Mouse (Mus musculus) right cerebral cortex, adult 18-20 months (tissue): Measurements from ENCODE around the gene Olfr287.

Experiments used
- DNase-seq: peaks from one replicate; pipeline ENCODE4 v3.0.0; 2022; ENCODE audit warnings: mixed read lengths

Olfr287 gene

GRCm38 (mm10) chr15:98220877-98221276 lies at the start of gene Olfr287, which contains the start of gene Gm44579:
TSS of gene Olfr287 (minus strand) at chr15:98221056.
TSS of gene Gm44579 (minus strand) at chr15:98220977.
- peak; percentile 9 for DNase-seq

- DNase-seq = no peak
These were observed 36.9 kb upstream of the Olfr287 start for GRCm38 (mm10) chr15:98257776-98258175.

GRCm38 (mm10) chr15:98257193-98257592 lies 36.3 kb upstream of the Olfr287 start, which contains the start of gene H1fnt:
TSS of gene H1fnt (minus strand) at chr15:98257293.
- DNase-seq = no peak

- no peak for DNase-seq
These were observed 35.4 kb upstream of the Olfr287 start for GRCm38 (mm10) chr15:98256271-98256670.

GRCm38 (mm10) chr15:98235442-98235841 lies 14.6 kb upstream of the Olfr287 start:
- DNase-seq = no peak

GRCm38 (mm10) chr15:98234350-98234749 lies 13.5 kb upstream of the Olfr287 start, which contains the start of gene Olfr286:
TSS of gene Olfr286 (minus strand) at chr15:98234450.
- no peak for DNase-seq

GRCm38 (mm10) chr15:98226096-98226495 lies 5.2 kb upstream of the Olfr287 start:
- no peak for DNase-seq

- DNase-seq = no peak
These were observed 4.8 kb upstream of the Olfr287 start for GRCm38 (mm10) chr15:98225610-98226009.

- no peak for DNase-seq
These were observed 1.5 kb upstream of the Olfr287 start for GRCm38 (mm10) chr15:98222377-98222776.

- DNase-seq = no peak
These were observed 6.7 kb downstream of the Olfr287 start for GRCm38 (mm10) chr15:98214130-98214529.

- DNase-seq = no peak
These were observed 7.5 kb downstream of the Olfr287 start for GRCm38 (mm10) chr15:98213336-98213870.

GRCm38 (mm10) chr15:98209676-98210075 lies 11.2 kb downstream of the Olfr287 start:
- DNase-seq = no peak

GRCm38 (mm10) chr15:98195442-98195841 lies 25.4 kb downstream of the Olfr287 start, which contains the start of gene Olfr288:
TSS of gene Olfr288 (minus strand) at chr15:98195542.
- DNase-seq = no peak

GRCm38 (mm10) chr15:98184456-98184855 lies 36.4 kb downstream of the Olfr287 start:
- DNase-seq = no peak

- no peak for DNase-seq
These were observed 38.8 kb downstream of the Olfr287 start for GRCm38 (mm10) chr15:98181856-98182570.

GRCm38 (mm10) chr15:98181132-98181711 lies 39.6 kb downstream of the Olfr287 start:
- peak; percentile 97 for DNase-seq

- DNase-seq = no peak
These were observed 40.2 kb downstream of the Olfr287 start for GRCm38 (mm10) chr15:98180567-98181131.

- DNase-seq = no peak
These were observed 43.5 kb downstream of the Olfr287 start for GRCm38 (mm10) chr15:98177320-98177719.

GRCm38 (mm10) chr15:98173821-98174220 lies 47.0 kb downstream of the Olfr287 start:
- DNase-seq = peak; percentile 87

GRCm38 (mm10) chr15:98172113-98172512 lies 48.7 kb downstream of the Olfr287 start:
- no peak for DNase-seq

- no peak for DNase-seq
These were observed 49.9 kb downstream of the Olfr287 start for GRCm38 (mm10) chr15:98170917-98171316.

GRCm38 (mm10) chr15:98170365-98170764 lies 50.5 kb downstream of the Olfr287 start:
- peak; percentile 82 for DNase-seq

GRCm38 (mm10) chr15:98168622-98169004 lies 52.2 kb downstream of the Olfr287 start:
- DNase-seq = no peak
